Mouse (Mus musculus) olfactory bulb, adult 2 months (tissue): ENCODE measurements around the gene E2f2. TPM values are rescaled to one million over a fixed set of nuclear protein-coding genes. Genes with fewer than 3 reads are reported as not detected.
A peak's percentile ranks its signal among the peaks of the same experiment; 100 is the strongest.

ENCODE experiments used
- H3K27ac ChIP-seq: fragments of 200-500 bp; 2 replicates; pipeline ENCODE4 v1.5.1; 2012; ENCODE audit warnings: low read depth, low read length; ENCODE audit not compliant: insufficient read depth
- H3K4me1 ChIP-seq: fragments of 200-500 bp; 2 replicates; pipeline ENCODE4 v1.6.1; 2012; ENCODE audit warnings: low read length; ENCODE audit not compliant: control insufficient read depth, insufficient read depth
- H3K4me3 ChIP-seq: fragments of 200-500 bp; 2 replicates; pipeline ENCODE4 v1.5.1; 2012; ENCODE audit warnings: mild to moderate bottlenecking, low read depth, low read length, moderate library complexity; ENCODE audit not compliant: insufficient read depth
- CTCF ChIP-seq: fragments of 200-500 bp; IDR thresholded peaks from 2 replicates; pipeline ENCODE4 v1.5.1; 2012; ENCODE audit warnings: low read depth, mild to moderate bottlenecking, low read length, moderate library complexity; ENCODE audit not compliant: insufficient read depth
- POLR2A ChIP-seq: fragments of 200-500 bp; IDR thresholded peaks from 2 replicates; pipeline ENCODE4 v1.6.1; 2012; ENCODE audit warnings: mild to moderate bottlenecking, low read depth, low read length, moderate library complexity; ENCODE audit not compliant: insufficient read depth
- WGBS: fragments of 180-500 bp; shearing (Covaris S2); methylation state at CpG from one replicate; pipeline ENCODE4 v1.1.7; 2018; 5-methylcytosine and 5-hydroxymethylcytosine counted together
- polyA plus RNA-seq: library from polyadenylated mRNA; stranded (reverse); fragments of >200 nt; gene quantifications from 2 replicates; pipeline ENCODE4 v1.2.4, GENCODE M21; 2012; ENCODE audit warnings: low replicate concordance; ENCODE audit not compliant: missing spikeins, insufficient read depth, insufficient read length

E2f2 gene
- polyA plus RNA-seq, 1 experiment = not detected

- WGBS = 12% methylated on average over 15 of the region's 15 CpGs
- TF ChIP-seq CTCF (no peak), POLR2A (no peak)
- H3K4me1 ChIP-seq = peaks cover 11% of the 10 kb centered on the region
- peak overlapping the region; percentile 37 for H3K4me3 ChIP-seq
- H3K27ac ChIP-seq = peak overlapping the region; percentile 2; the same call in 1 of the 2 replicates
Observed at GRCm38 (mm10) chr4:136134418-136134977, 37.7 kb upstream of the E2f2 start.

- WGBS = 12% methylated on average over 50 of the region's 50 CpGs
Observed at GRCm38 (mm10) chr4:136134978-136135873, 37.0 kb upstream of the E2f2 start.

GRCm38 (mm10) chr4:136135874-136136728 is 36.1 kb upstream of the E2f2 start:
- no peak overlapping the region for H3K4me3 ChIP-seq
- 70% methylated on average over 9 of the region's 9 CpGs for WGBS

More at GRCm38 (mm10) chr4:136134978-136135873, 37.0 kb upstream of the E2f2 start:
- no peak for TF ChIP-seq POLR2A
- no peak for TF ChIP-seq CTCF
- H3K4me1 ChIP-seq = peaks cover 12% of the 10 kb centered on the region
- peak overlapping the region; percentile 47 for H3K27ac ChIP-seq
- peak overlapping the region; percentile 37 for H3K4me3 ChIP-seq

GRCm38 (mm10) chr4:136139326-136140110 is 32.7 kb upstream of the E2f2 start:
- peaks cover 24% of the 10 kb centered on the region for H3K4me1 ChIP-seq
- no peak overlapping the region for H3K4me3 ChIP-seq
- peak overlapping the region; percentile 24; the same call in 1 of the 2 replicates for H3K27ac ChIP-seq
- TF ChIP-seq CTCF = no peak
- TF ChIP-seq POLR2A = no peak
- 69% methylated on average over 17 of the region's 17 CpGs for WGBS

More at GRCm38 (mm10) chr4:136135874-136136728, 36.1 kb upstream of the E2f2 start:
- peaks cover 17% of the 10 kb centered on the region for H3K4me1 ChIP-seq
- TF ChIP-seq POLR2A (no peak), CTCF (no peak)
- peak overlapping the region; percentile 47; the same call in 1 of the 2 replicates for H3K27ac ChIP-seq

- Histone ChIP-seq H3K4me3 (peak overlapping the region; percentile 29), H3K27ac (peak overlapping the region; percentile 56), H3K4me1 (peaks cover 23% of the 10 kb centered on the region)
- TF ChIP-seq CTCF = no peak
- TF ChIP-seq POLR2A = no peak
- WGBS = 17% methylated on average over 31 of the region's 31 CpGs
Observed at GRCm38 (mm10) chr4:136140327-136141250, 31.6 kb upstream of the E2f2 start.

GRCm38 (mm10) chr4:136142267-136143192 is 29.7 kb upstream of the E2f2 start:
- Histone ChIP-seq H3K27ac (peak overlapping the region; percentile 54), H3K4me3 (no peak overlapping the region), H3K4me1 (peaks cover 22% of the 10 kb centered on the region)
- TF ChIP-seq CTCF (no peak), POLR2A (no peak)
- WGBS = 57% methylated on average over 17 of the region's 17 CpGs

GRCm38 (mm10) chr4:136143193-136143976 is 28.8 kb upstream of the E2f2 start, which contains the start of gene Id3:
TSS of gene Id3 (plus strand) at chr4:136143497.
- peaks cover 30% of the 10 kb centered on the region for H3K4me1 ChIP-seq
- H3K27ac ChIP-seq = peak within 1 kb of the TSS; percentile 70
- TF ChIP-seq CTCF (no peak), POLR2A (peak; percentile 63)
- H3K4me3 ChIP-seq = peak within 1 kb of the TSS; percentile 63
- 4% methylated on average over 39 of the region's 39 CpGs for WGBS
